Comparison of ENCODE assay signal across 8 mouse cellular contexts in genomic region chr2:25607761-25608622, GRCm38 (mm10). TPM values are rescaled to one million over a fixed set of nuclear protein-coding genes. Genes with fewer than 3 reads are reported as not detected.
A peak's percentile ranks its signal among the peaks of the same experiment; 100 is the strongest.
DNase-seq lines count a peak whose midpoint lies in the region; ATAC-seq and TF ChIP-seq lines count a peak whose summit lies in the region.

Rabl6 (minus strand) TSS chr2:25608521.

- peak within 1 kb of the TSS; percentile 60 for H3K4me2 ChIP-seq in forebrain, embryonic 14.5 days (ENCODE audit: low read length)
- H3K4me2 ChIP-seq in neural tube, embryonic 15.5 days, result peak within 1 kb of the TSS; percentile 65

- no peaks in the 10 kb centered on the region for H3K36me3 ChIP-seq in ES-Bruce4 (ENCODE audit: control insufficient read depth, insufficient read depth, low read length, poor library complexity, severe bottlenecking)
- peaks cover 4% of the 10 kb centered on the region; the same call in 1 of the 2 replicates for H3K36me3 ChIP-seq in forebrain, embryonic 14.5 days (ENCODE audit: control insufficient read depth, insufficient read depth, low read length)
- no peaks in the 10 kb centered on the region for H3K36me3 ChIP-seq in neural tube, embryonic 15.5 days

- H3K27me3 ChIP-seq in ES-Bruce4 (ENCODE audit: control insufficient read depth, insufficient read depth, low read length, poor library complexity, severe bottlenecking), result peaks cover 3% of the 10 kb centered on the region; the same call in 1 of the 2 replicates
- H3K27me3 ChIP-seq in forebrain, embryonic 14.5 days (replicated peaks; ENCODE audit: control insufficient read depth, insufficient read depth, low read length), result no peaks in the 10 kb centered on the region
- H3K27me3 ChIP-seq in neural tube, embryonic 15.5 days (replicated peaks), result no peaks in the 10 kb centered on the region

- WGBS in forebrain, embryonic 14.5 days, result under 1% methylated on average over 70 of the region's 80 CpGs
- under 1% methylated on average over 80 of the region's 80 CpGs for WGBS in neural tube, embryonic 15.5 days

- H3K9ac ChIP-seq in ES-Bruce4 (ENCODE audit: low read depth, poor library complexity, severe bottlenecking), result peak within 1 kb of the TSS; percentile 97
- peak within 1 kb of the TSS; percentile 96 for H3K9ac ChIP-seq in forebrain, embryonic 14.5 days (ENCODE audit: low read length)
- H3K9ac ChIP-seq in neural tube, embryonic 15.5 days (replicated peaks), result peak within 1 kb of the TSS; percentile 99

- 0 out of 2 replicates have a peak, but pooled peaks have one; percentile 38 for TF ChIP-seq EP300 in ES-Bruce4 (IDR thresholded peaks at IDR 0.05; ENCODE audit: insufficient read depth, low read depth, low read length)

- peak; percentile 79; the same call in 1 of the 2 replicates for ATAC-seq in cerebellum, adult (ENCODE audit: insufficient number of reproducible peaks, low FRiP score, low TSS enrichment)
- peak; percentile 95 for ATAC-seq in forebrain, embryonic 14.5 days
- peak; percentile 93 for ATAC-seq in neural tube, embryonic 15.5 days (ENCODE audit: low FRiP score)

- H3K4me3 ChIP-seq in ES-Bruce4 (ENCODE audit: low read depth, low read length), result peak within 1 kb of the TSS; percentile 98
- H3K4me3 ChIP-seq in forebrain, embryonic 14.5 days (ENCODE audit: low read depth, low read length), result peak within 1 kb of the TSS; percentile 100
- peak within 1 kb of the TSS; percentile 96 for H3K4me3 ChIP-seq in neural tube, embryonic 15.5 days (replicated peaks)

- no peak for TF ChIP-seq POLR2A in ES-Bruce4 (IDR thresholded peaks at IDR 0.05; ENCODE audit: insufficient read depth, low read length)

- no peaks in the 10 kb centered on the region for H3K9me3 ChIP-seq in ES-Bruce4 (replicated peaks; ENCODE audit: control insufficient read depth, insufficient read depth, low read length, poor library complexity, severe bottlenecking)
- H3K9me3 ChIP-seq in forebrain, embryonic 14.5 days (replicated peaks; ENCODE audit: control insufficient read depth, low read length), result no peaks in the 10 kb centered on the region
- H3K9me3 ChIP-seq in neural tube, embryonic 15.5 days (replicated peaks), result no peaks in the 10 kb centered on the region

- no peak within 1 kb of the TSS for H3K27ac ChIP-seq in ES-Bruce4 (ENCODE audit: insufficient read depth, low read length)
- H3K27ac ChIP-seq in forebrain, embryonic 14.5 days (ENCODE audit: low read depth, low read length), result peak within 1 kb of the TSS; percentile 86
- H3K27ac ChIP-seq in neural tube, embryonic 15.5 days (replicated peaks), result peak within 1 kb of the TSS; percentile 94

- no peaks in the 10 kb centered on the region for H3K4me1 ChIP-seq in ES-Bruce4 (ENCODE audit: control insufficient read depth, insufficient read depth, low read length)
- H3K4me1 ChIP-seq in forebrain, embryonic 14.5 days (ENCODE audit: control insufficient read depth, insufficient read depth, low read length), result peaks cover 14% of the 10 kb centered on the region
- H3K4me1 ChIP-seq in neural tube, embryonic 15.5 days, result peaks cover 30% of the 10 kb centered on the region

- intact Hi-C loops in heart, postnatal 14 days (cut with DNase I), result no loop called here

- TF ChIP-seq CTCF in ES-Bruce4 (IDR thresholded peaks at IDR 0.05; ENCODE audit: low read depth, low read length), result no peak

- peak; percentile 95 for DNase-seq in forebrain, embryonic 14.5 days (ENCODE audit: low spot score)
- peak; percentile 92 to 93 for DNase-seq in heart, postnatal 14 days
- DNase-seq in layer of hippocampus, adult 11-12 months (ENCODE audit: low spot score), result peak; percentile 91
- DNase-seq in lung, adult 18-20 months, result peak; percentile 87 to 88
- DNase-seq in testis, postnatal 14 days (ENCODE audit: low spot score), result peak; percentile 91

RNA-seq across cellular contexts. Expression of gene Rabl6, which starts in this region (rescaled TPM):
- polyA plus RNA-seq in ES-Bruce4 (2011; ENCODE audit: insufficient read depth, insufficient read length, low read depth, missing spikeins), result 72.5 and 80.2 TPM in 2 replicates
- polyA plus RNA-seq in forebrain, embryonic 14.5 days (2014; fragmentation: Nextera tagmentation; extraction: Ambion mirVana), result 47.9 and 55.0 TPM in 2 replicates
- total RNA-seq in heart, postnatal 14 days (2021), result 10 to 100 TPM; 48.1 to 49.7 TPM
- polyA plus RNA-seq in neural tube, embryonic 15.5 days (2015; fragmentation: Nextera tagmentation; extraction: Ambion mirVana), result 66.8 and 69.6 TPM in 2 replicates
